Mouse (Mus musculus) G1E (cell line): ENCODE measurements around the gene Dnaaf2.

Experiments used
- CTCF ChIP-seq: IDR thresholded peaks from 2 replicates; pipeline ENCODE4 v1.5.1; 2012; ENCODE audit warnings: low read depth, low read length, inconsistent platforms, mixed read lengths
- GATA1 ChIP-seq: IDR thresholded peaks from 2 replicates; pipeline ENCODE4 v1.6.1; 2012; ENCODE audit warnings: borderline replicate concordance, low read length, inconsistent platforms, mixed read lengths
- GATA2 ChIP-seq: IDR thresholded peaks from 2 replicates; pipeline ENCODE4 v1.6.1; 2012; ENCODE audit warnings: low read depth, low read length, inconsistent platforms, borderline replicate concordance
- POLR2AphosphoS5 ChIP-seq: IDR thresholded peaks from 2 replicates; pipeline ENCODE4 v1.6.1; 2012; ENCODE audit warnings: low read depth, low read length, inconsistent platforms; ENCODE audit not compliant: insufficient replicate concordance
- TAL1 ChIP-seq: conservative IDR thresholded peaks from 2 replicates; pipeline ENCODE4 v1.6.1; 2012; ENCODE audit warnings: low read depth, low read length, inconsistent platforms, mixed read lengths

DNA sequence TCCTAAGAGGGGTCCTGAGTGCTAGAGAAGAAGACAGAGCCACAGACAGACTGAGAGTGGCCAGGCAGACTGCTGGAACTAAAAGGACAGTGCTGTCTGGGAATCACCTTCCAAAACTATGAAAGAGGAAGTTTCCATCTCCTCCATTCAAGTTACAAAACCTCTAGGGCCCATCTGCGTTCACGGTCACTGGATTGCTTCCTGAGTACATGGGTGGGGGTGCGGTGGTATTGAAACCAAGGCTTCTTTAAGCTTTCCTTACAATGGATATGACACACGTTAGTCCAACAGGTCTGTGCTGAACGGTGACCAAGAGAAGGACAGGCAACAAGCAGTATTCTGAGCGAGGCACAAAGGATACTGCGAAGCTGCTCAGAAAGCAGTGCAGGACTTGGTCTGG lies 16.2 kb upstream of the Dnaaf2 start:
- TF ChIP-seq CTCF (no peak), TAL1 (no peak), POLR2AphosphoS5 (no peak), GATA1 (no peak), GATA2 (no peak)
